Mouse (Mus musculus): ENCODE results near the gene Slc27a5.

GRCm38 (mm10) chr7:13014275-13014839 lies 16.4 kb upstream of the Slc27a5 start:
- TF ChIP-seq CTCF (IDR thresholded peaks at IDR 0.05; ENCODE audit: control insufficient read depth, insufficient read depth, insufficient replicate concordance, low read depth, low read length) = no peak
- no peak for TF ChIP-seq POLR2A (IDR thresholded peaks at IDR 0.05; ENCODE audit: control insufficient read depth, low read depth, low read length)
